Mouse (Mus musculus): ENCODE results near the gene Nebl. TPM values are rescaled to one million over a fixed set of nuclear protein-coding genes. Genes with fewer than 3 reads are reported as not detected.
A peak's percentile ranks its signal among the peaks of the same experiment; 100 is the strongest.

Nebl gene
- polyA plus RNA-seq, 1 experiment = 132 TPM

DNA sequence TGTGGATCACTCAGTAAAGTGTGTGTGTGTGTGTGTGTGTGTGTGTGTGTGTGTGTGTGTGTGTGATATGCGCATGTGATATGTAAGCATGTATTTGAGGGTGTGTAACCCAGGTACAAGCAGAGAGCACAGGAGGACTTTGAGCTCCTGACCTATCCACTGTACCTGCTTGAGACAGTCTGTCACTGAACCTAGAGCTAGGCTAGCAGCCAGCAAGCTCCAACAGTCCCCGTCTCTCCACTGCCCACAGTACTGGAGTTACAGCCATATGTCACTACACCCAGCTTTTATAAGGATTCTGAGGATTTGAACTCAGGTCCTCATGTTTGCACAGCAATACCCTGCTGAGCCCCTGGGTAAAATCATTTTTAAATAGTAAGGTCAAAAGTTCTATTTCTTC lies 215.6 kb downstream of the Nebl start:
- DNase-seq = no peak
- Histone ChIP-seq H3K27me3 (ENCODE audit: control insufficient read depth, insufficient read depth, low read length) (no peaks in the 10 kb centered on the region), H3K4me3 (ENCODE audit: control insufficient read depth, insufficient read depth, low read length) (no peak overlapping the region), H3K27ac (ENCODE audit: control insufficient read depth, insufficient read depth, low read length) (no peak overlapping the region), H3K4me1 (replicated peaks; ENCODE audit: control insufficient read depth, insufficient read depth, low read length) (no peaks in the 10 kb centered on the region), H3K36me3 (ENCODE audit: control insufficient read depth, insufficient read depth, low read length) (no peaks in the 10 kb centered on the region)
- TF ChIP-seq CTCF (IDR thresholded peaks at IDR 0.05; ENCODE audit: borderline replicate concordance, control insufficient read depth, extremely low read depth, insufficient read depth, low read length, poor library complexity) (no peak), POLR2A (IDR thresholded peaks at IDR 0.05; ENCODE audit: control insufficient read depth, extremely low read depth, insufficient read depth, low read length, poor library complexity) (no peak)
- WGBS = 85% methylated on average over 2 of the region's 2 CpGs

- Histone ChIP-seq H3K27me3 (ENCODE audit: control insufficient read depth, insufficient read depth, low read length) (no peaks in the 10 kb centered on the region), H3K4me3 (ENCODE audit: control insufficient read depth, insufficient read depth, low read length) (no peak overlapping the region), H3K36me3 (ENCODE audit: control insufficient read depth, insufficient read depth, low read length) (no peaks in the 10 kb centered on the region), H3K27ac (ENCODE audit: control insufficient read depth, insufficient read depth, low read length) (no peak overlapping the region), H3K4me1 (replicated peaks; ENCODE audit: control insufficient read depth, insufficient read depth, low read length) (no peaks in the 10 kb centered on the region)
- no peak for DNase-seq
- TF ChIP-seq POLR2A (IDR thresholded peaks at IDR 0.05; ENCODE audit: control insufficient read depth, extremely low read depth, insufficient read depth, low read length, poor library complexity) (no peak), CTCF (IDR thresholded peaks at IDR 0.05; ENCODE audit: borderline replicate concordance, control insufficient read depth, extremely low read depth, insufficient read depth, low read length, poor library complexity) (no peak)
- 90% methylated on average over 12 of the region's 12 CpGs for WGBS
Observed at GRCm38 (mm10) chr2:17514765-17515164, 216.5 kb downstream of the Nebl start.

DNA sequence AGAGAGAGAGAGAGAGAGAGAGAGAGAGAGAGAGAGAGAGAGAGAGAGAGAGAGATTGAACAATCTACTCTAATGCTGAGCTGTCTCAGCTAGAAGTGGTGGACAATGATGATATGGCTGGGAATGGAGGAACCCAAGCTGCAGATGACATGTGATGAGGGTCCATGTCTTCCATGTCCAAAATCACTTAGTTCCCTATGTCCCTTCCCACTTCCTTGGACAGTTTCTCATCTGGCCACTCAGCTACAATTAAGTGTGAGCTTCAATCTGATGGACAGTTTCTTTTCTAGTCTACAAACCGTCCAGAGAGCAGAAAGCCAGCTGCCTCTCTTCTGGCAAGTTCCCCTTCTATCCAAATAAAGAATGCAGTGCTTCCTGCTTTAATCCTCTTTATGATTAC lies 221.3 kb downstream of the Nebl start:
- no peak overlapping the region for H3K27ac ChIP-seq (ENCODE audit: control insufficient read depth, insufficient read depth, low read length)
- 47% methylated on average over 1 of the region's 1 CpGs for WGBS
- TF ChIP-seq CTCF (IDR thresholded peaks at IDR 0.05; ENCODE audit: borderline replicate concordance, control insufficient read depth, extremely low read depth, insufficient read depth, low read length, poor library complexity) (no peak), POLR2A (IDR thresholded peaks at IDR 0.05; ENCODE audit: control insufficient read depth, extremely low read depth, insufficient read depth, low read length, poor library complexity) (no peak)
- H3K27me3 ChIP-seq (ENCODE audit: control insufficient read depth, insufficient read depth, low read length) = no peaks in the 10 kb centered on the region
- no peaks in the 10 kb centered on the region for H3K36me3 ChIP-seq (ENCODE audit: control insufficient read depth, insufficient read depth, low read length)
- no peak for DNase-seq
- no peak overlapping the region for H3K4me3 ChIP-seq (ENCODE audit: control insufficient read depth, insufficient read depth, low read length)
- H3K4me1 ChIP-seq (replicated peaks; ENCODE audit: control insufficient read depth, insufficient read depth, low read length) = no peaks in the 10 kb centered on the region

DNA sequence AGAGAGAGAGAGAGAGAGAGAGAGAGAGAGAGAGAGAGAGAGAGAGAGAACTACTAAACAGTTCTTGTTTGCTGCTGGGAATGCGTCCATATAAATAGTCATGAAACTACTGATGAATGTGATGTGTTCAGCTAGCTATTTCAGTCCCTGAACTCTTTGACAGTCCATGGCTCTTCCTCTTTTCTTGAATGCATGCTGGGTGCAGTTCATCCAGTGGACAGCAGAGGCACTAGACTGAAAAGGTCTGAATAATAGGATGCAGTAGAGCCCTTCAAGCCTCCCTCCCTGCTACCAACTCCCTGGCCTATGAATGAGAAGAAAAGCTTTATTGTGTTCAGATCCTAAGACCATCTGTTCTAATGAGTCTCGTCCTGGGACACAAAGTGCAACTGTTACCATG lies 223.9 kb downstream of the Nebl start:
- Histone ChIP-seq H3K4me3 (ENCODE audit: control insufficient read depth, insufficient read depth, low read length) (no peak overlapping the region), H3K4me1 (replicated peaks; ENCODE audit: control insufficient read depth, insufficient read depth, low read length) (no peaks in the 10 kb centered on the region), H3K27me3 (ENCODE audit: control insufficient read depth, insufficient read depth, low read length) (no peaks in the 10 kb centered on the region), H3K36me3 (ENCODE audit: control insufficient read depth, insufficient read depth, low read length) (no peaks in the 10 kb centered on the region), H3K27ac (ENCODE audit: control insufficient read depth, insufficient read depth, low read length) (no peak overlapping the region)
- peak; percentile 3 for DNase-seq
- WGBS = 94% methylated on average over 2 of the region's 2 CpGs
- TF ChIP-seq CTCF (IDR thresholded peaks at IDR 0.05; ENCODE audit: borderline replicate concordance, control insufficient read depth, extremely low read depth, insufficient read depth, low read length, poor library complexity) = no peak
- TF ChIP-seq POLR2A (IDR thresholded peaks at IDR 0.05; ENCODE audit: control insufficient read depth, extremely low read depth, insufficient read depth, low read length, poor library complexity) = no peak

DNA sequence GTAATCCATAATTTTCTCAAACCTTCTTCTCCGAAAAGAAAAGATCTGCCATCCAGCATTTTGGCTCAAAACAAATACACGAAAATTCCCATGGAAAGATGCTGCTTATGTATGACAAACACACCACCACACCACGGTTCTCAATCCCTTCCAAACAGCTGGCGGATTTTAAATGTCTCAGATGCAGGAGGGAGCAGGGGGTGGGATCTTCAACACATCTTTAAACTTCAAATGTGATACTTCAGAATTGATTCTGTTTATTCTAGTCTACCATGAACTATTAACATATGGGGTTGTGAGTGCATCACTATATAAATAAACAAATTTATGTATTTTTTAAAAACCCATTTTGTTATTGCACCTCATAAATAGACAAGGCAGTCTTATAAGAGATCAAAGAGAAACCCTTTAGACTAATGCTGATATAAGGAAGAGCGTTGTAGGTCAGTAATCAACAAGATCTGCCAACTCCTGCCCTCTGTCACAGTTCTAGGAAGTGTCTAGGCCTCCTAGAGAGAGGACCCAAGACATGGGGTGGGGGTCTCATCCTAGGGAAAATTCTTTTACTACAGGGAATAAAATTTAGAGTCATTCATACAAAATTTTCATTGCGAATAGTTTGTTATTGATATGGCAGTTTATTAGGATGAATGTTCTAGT lies 227.0 kb downstream of the Nebl start:
- no peak overlapping the region for H3K4me3 ChIP-seq (ENCODE audit: control insufficient read depth, insufficient read depth, low read length)
- H3K27me3 ChIP-seq (ENCODE audit: control insufficient read depth, insufficient read depth, low read length) = no peaks in the 10 kb centered on the region
- 93% methylated on average over 6 of the region's 6 CpGs for WGBS
- DNase-seq = no peak
- no peaks in the 10 kb centered on the region for H3K36me3 ChIP-seq (ENCODE audit: control insufficient read depth, insufficient read depth, low read length)
- no peaks in the 10 kb centered on the region for H3K4me1 ChIP-seq (replicated peaks; ENCODE audit: control insufficient read depth, insufficient read depth, low read length)
- no peak overlapping the region for H3K27ac ChIP-seq (ENCODE audit: control insufficient read depth, insufficient read depth, low read length)
- no peak for TF ChIP-seq CTCF (IDR thresholded peaks at IDR 0.05; ENCODE audit: borderline replicate concordance, control insufficient read depth, extremely low read depth, insufficient read depth, low read length, poor library complexity)
- TF ChIP-seq POLR2A (IDR thresholded peaks at IDR 0.05; ENCODE audit: control insufficient read depth, extremely low read depth, insufficient read depth, low read length, poor library complexity) = no peak

- 97% methylated on average over 3 of the region's 3 CpGs for WGBS
Observed at GRCm38 (mm10) chr2:17501075-17501474, 230.2 kb downstream of the Nebl start.

More at GRCm38 (mm10) chr2:17501075-17501474, 230.2 kb downstream of the Nebl start:
- Histone ChIP-seq H3K36me3 (ENCODE audit: control insufficient read depth, insufficient read depth, low read length) (no peaks in the 10 kb centered on the region), H3K4me3 (ENCODE audit: control insufficient read depth, insufficient read depth, low read length) (no peak overlapping the region), H3K27me3 (ENCODE audit: control insufficient read depth, insufficient read depth, low read length) (no peaks in the 10 kb centered on the region), H3K4me1 (replicated peaks; ENCODE audit: control insufficient read depth, insufficient read depth, low read length) (no peaks in the 10 kb centered on the region), H3K27ac (ENCODE audit: control insufficient read depth, insufficient read depth, low read length) (no peak overlapping the region)
- TF ChIP-seq CTCF (IDR thresholded peaks at IDR 0.05; ENCODE audit: borderline replicate concordance, control insufficient read depth, extremely low read depth, insufficient read depth, low read length, poor library complexity) (no peak), POLR2A (IDR thresholded peaks at IDR 0.05; ENCODE audit: control insufficient read depth, extremely low read depth, insufficient read depth, low read length, poor library complexity) (no peak)
- DNase-seq = no peak
